Mouse (Mus musculus) testis, adult 2 months (tissue): Measurements from ENCODE around the gene Eif2b4.

Source experiments
- CTCF ChIP-seq: fragments of 200-500 bp; IDR thresholded peaks from 2 replicates; pipeline ENCODE4 v1.5.1; 2012; ENCODE audit warnings: low read depth, mild to moderate bottlenecking, inconsistent platforms, low read length, moderate library complexity; ENCODE audit not compliant: control insufficient read depth, insufficient read depth, insufficient replicate concordance
- POLR2A ChIP-seq: fragments of 200-500 bp; IDR thresholded peaks from 2 replicates; pipeline ENCODE4 v1.6.1; 2012; ENCODE audit warnings: low read depth, mild to moderate bottlenecking, inconsistent platforms, low read length, moderate library complexity; ENCODE audit not compliant: control insufficient read depth

DNA sequence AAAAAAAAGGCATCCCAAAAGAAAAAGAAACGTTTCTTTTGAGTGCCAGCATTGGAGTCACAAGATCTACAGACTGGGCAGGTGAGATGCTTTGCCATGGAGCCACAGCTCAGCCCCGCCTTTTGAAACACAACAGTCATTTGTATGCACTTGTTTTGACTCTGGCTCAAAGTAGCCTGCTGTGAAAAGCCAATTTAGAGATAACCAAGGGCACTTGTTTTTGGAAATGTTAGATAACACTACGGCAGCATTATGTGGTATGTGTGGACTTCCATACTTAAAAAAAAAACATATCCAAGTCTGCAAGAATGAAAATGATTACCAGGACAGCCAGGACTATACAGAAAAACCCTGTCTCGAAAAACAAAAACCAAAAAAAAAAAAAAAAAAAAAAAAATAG lies 9.6 kb downstream of the Eif2b4 start:
- no peak for TF ChIP-seq CTCF
- no peak for TF ChIP-seq POLR2A
